Mouse (Mus musculus) liver, adult 2 months (tissue): ENCODE data around the gene Mybpc3. TPM values are rescaled to one million over a fixed set of nuclear protein-coding genes. Genes with fewer than 3 reads are reported as not detected.

Experiments
- DNase-seq: peaks from one replicate; pipeline ENCODE4 v3.0.0-alpha.2; 2011; ENCODE audit warnings: low read depth, low spot score; ENCODE audit errors: extremely low read depth
- H3K27ac ChIP-seq: fragments of 200-500 bp; replicated peaks from 2 replicates; pipeline ENCODE4 v1.5.1; 2012; ENCODE audit warnings: low read depth, mild to moderate bottlenecking, control low read depth, inconsistent platforms, low read length; ENCODE audit not compliant: insufficient read depth
- H3K27me3 ChIP-seq: fragments of 200-500 bp; 2 replicates; pipeline ENCODE4 v1.6.1; 2012; ENCODE audit warnings: mild to moderate bottlenecking, moderate library complexity, low read length, inconsistent platforms; ENCODE audit not compliant: control insufficient read depth, insufficient read depth
- H3K36me3 ChIP-seq: fragments of 200-500 bp; 2 replicates; pipeline ENCODE4 v1.6.1; 2012; ENCODE audit warnings: low read length, inconsistent platforms; ENCODE audit not compliant: control insufficient read depth, insufficient read depth
- H3K4me1 ChIP-seq: fragments of 200-500 bp; 2 replicates; pipeline ENCODE4 v1.6.1; 2011; ENCODE audit warnings: low read length; ENCODE audit not compliant: control insufficient read depth, insufficient read depth
- H3K4me3 ChIP-seq: fragments of 200-500 bp; 2 replicates; pipeline ENCODE4 v1.5.1; 2011; ENCODE audit warnings: low read depth, mild to moderate bottlenecking, control low read depth, low read length, moderate library complexity; ENCODE audit not compliant: insufficient read depth
- H3K79me2 ChIP-seq: fragments of 200-500 bp; 2 replicates; pipeline ENCODE4 v1.6.1; 2012; ENCODE audit warnings: inconsistent platforms, mild to moderate bottlenecking, low read length, moderate library complexity; ENCODE audit not compliant: control insufficient read depth, insufficient read depth
- H3K9ac ChIP-seq: fragments of 200-500 bp; 2 replicates; pipeline ENCODE4 v1.6.1; 2012; ENCODE audit warnings: low read depth, mild to moderate bottlenecking, control low read depth, inconsistent platforms, low read length
- CTCF ChIP-seq: fragments of 200-500 bp; IDR thresholded peaks from 2 replicates; pipeline ENCODE4 v1.5.1; 2011; ENCODE audit warnings: low read depth, low read length, control low read depth
- POLR2A ChIP-seq: fragments of 200-500 bp; IDR thresholded peaks from 2 replicates; pipeline ENCODE4 v1.6.1; 2011; ENCODE audit warnings: low read length, control low read depth; ENCODE audit not compliant: insufficient read depth; ENCODE audit errors: extremely low read depth
- WGBS: fragments of 180-500 bp; shearing (Covaris S2); methylation state at CpG from one replicate; pipeline ENCODE4 v1.1.7; 2018; 5-methylcytosine and 5-hydroxymethylcytosine counted together
- polyA plus RNA-seq: library from polyadenylated mRNA; depleted of rRNA; stranded (reverse); fragments of >200 nt; gene quantifications from 2 replicates; pipeline ENCODE4 v1.2.3, GENCODE M21; 2012
- total RNA-seq: library from RNA; depleted of rRNA; stranded (reverse); fragments of >200 nt; gene quantifications from 2 replicates; pipeline ENCODE4 v1.2.3, GENCODE M21; 2014

The Mybpc3 gene
- total and polyA plus RNA-seq, 2 experiments = 0.04 TPM; not detected in 1

DNA sequence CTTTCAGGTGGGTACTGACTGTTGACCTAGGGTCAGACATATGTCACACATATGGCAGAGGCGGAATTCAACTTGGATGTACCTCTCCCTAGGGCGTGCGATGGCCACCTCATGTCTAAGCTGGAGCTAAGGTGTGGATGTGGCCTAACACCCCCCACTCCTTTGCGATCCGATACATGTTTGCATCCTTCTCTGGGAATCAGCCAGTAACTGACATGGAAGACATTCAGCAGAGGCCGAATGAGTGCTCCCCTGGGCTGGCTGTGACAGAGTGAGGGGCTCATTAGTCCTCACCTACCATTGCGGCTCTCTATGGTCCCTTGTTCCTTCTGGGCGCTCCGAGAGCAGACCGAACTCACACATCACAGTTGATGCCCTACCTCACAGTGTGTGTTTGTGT lies 46.9 kb upstream of the Mybpc3 start:
- DNase-seq = no peak
- no peak for TF ChIP-seq POLR2A
- no peak for TF ChIP-seq CTCF
- WGBS = 83% methylated on average over 10 of the region's 10 CpGs
- no peaks in the 10 kb centered on the region for H3K79me2 ChIP-seq
- peaks cover 8% of the 10 kb centered on the region; the same call in 1 of the 2 replicates for H3K4me1 ChIP-seq
- H3K27me3 ChIP-seq = no peaks in the 10 kb centered on the region
- H3K36me3 ChIP-seq = no peaks in the 10 kb centered on the region
- H3K4me3 ChIP-seq = no peak overlapping the region
- no peak overlapping the region for H3K9ac ChIP-seq
- no peak overlapping the region for H3K27ac ChIP-seq

DNA sequence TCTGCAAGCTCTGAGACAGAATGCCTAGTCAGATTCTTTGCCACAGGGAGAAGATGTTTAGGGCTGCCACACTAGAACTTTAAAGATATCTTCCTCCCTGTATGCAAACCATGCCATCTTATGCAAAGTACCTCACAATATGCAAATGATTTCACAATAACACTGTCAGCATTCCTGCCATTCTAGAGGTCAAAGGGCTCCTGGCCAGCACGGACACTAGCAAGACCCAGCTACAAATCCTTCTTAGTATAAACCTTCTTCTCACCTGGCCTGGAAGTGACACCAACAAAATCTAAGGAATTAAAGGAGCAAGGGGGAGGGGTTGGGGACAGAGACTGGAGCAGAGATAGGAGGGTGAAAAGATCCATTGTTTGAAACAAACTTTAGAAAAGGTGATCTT lies 45.9 kb upstream of the Mybpc3 start:
- H3K27ac ChIP-seq = no peak overlapping the region
- H3K9ac ChIP-seq = no peak overlapping the region
- H3K27me3 ChIP-seq = no peaks in the 10 kb centered on the region
- no peak overlapping the region for H3K4me3 ChIP-seq
- H3K36me3 ChIP-seq = no peaks in the 10 kb centered on the region
- TF ChIP-seq CTCF (no peak), POLR2A (no peak)
- no peaks in the 10 kb centered on the region for H3K79me2 ChIP-seq
- peaks cover 8% of the 10 kb centered on the region; the same call in 1 of the 2 replicates for H3K4me1 ChIP-seq
- DNase-seq = peak; percentile 68
- WGBS = 9% methylated on average over 1 of the region's 1 CpGs

DNA sequence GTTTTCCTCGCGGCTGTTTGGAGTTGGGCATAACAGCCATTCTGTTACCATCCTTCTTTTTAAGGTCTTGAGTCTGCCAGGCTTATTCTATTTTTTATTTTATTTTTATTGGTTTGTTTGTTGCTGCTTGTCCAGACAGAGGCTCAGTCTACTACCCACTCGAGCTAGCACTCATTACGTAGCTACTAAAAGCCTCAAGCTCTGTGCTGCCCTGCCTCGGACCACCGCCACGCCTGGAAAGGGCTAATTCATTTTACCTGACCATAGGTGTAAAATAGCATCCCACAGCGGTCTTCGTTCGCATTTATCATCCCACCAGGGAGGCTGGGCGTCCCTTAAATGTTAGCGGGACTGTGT lies 40.0 kb upstream of the Mybpc3 start:
- Histone ChIP-seq H3K4me1 (no peaks in the 10 kb centered on the region; the same call in 1 of the 2 replicates), H3K9ac (no peak overlapping the region), H3K79me2 (no peaks in the 10 kb centered on the region), H3K27me3 (peaks cover 2% of the 10 kb centered on the region; the same call in 1 of the 2 replicates), H3K27ac (no peak overlapping the region), H3K36me3 (no peaks in the 10 kb centered on the region), H3K4me3 (no peak overlapping the region)
- DNase-seq = no peak
- TF ChIP-seq CTCF (no peak), POLR2A (no peak)
- 50% methylated on average over 12 of the region's 12 CpGs for WGBS

DNA sequence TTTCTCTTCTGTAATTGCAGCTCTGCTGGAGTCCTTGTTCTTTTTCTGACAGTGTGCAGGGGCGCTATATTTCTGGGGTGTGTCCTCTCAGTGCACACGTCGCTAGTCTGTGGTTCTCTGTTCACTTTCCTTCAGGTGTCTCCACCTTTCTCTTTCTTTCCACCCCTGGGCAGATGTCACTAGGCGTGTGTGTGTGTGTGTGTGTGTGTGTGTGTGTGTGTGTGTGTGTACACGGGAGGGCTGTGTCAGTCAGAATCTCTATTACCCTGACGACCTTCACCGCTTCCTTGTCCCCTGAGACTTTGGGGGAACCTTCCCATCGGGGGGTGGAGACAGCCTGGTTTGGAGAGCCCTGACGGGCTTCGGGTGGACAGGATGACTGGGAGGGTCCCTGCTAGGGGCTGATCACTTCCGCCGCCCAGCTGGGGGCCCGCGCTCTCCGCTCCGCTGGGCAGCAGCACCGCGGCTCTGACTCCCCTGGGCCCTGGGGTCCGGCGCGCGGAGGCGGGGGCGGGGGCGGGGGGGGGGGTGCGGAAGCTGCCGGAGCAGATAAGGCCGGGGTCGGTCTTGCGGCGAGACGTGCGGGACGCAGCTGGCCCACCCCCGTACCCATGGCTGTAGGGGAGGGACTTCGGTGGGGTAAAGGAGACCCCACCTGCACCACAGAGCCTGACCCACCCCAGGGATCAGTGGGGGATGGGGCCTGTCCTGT lies 39.5 kb upstream of the Mybpc3 start:
- Histone ChIP-seq H3K9ac (peak overlapping the region; percentile 31; the same call in 1 of the 2 replicates), H3K4me3 (peak overlapping the region; percentile 33; the same call in 1 of the 2 replicates), H3K79me2 (no peaks in the 10 kb centered on the region), H3K27me3 (peaks cover 2% of the 10 kb centered on the region; the same call in 1 of the 2 replicates), H3K27ac (no peak overlapping the region), H3K4me1 (no peaks in the 10 kb centered on the region; the same call in 1 of the 2 replicates), H3K36me3 (no peaks in the 10 kb centered on the region)
- DNase-seq = no peak
- no peak for TF ChIP-seq POLR2A
- no peak for TF ChIP-seq CTCF
- WGBS = 9% methylated on average over 36 of the region's 36 CpGs

DNA sequence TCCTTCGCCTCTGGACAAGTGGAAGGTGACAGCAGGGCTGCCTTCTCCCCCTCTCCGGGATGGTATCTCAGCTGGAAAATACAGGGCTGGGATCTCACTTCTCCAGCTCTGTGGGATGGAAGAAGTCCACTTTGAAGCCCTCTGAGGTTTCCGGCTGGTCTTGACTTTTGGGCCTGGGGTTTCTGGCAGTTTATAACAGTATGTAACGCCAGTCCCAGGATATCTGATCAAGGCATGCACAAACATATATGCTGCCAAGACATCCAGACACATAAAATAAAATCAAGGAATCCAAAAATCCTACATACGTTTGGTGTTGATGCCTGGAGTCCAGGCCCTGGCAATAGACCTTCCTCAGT lies 38.9 kb upstream of the Mybpc3 start:
- peak overlapping the region; percentile 33; the same call in 1 of the 2 replicates for H3K4me3 ChIP-seq
- no peaks in the 10 kb centered on the region for H3K36me3 ChIP-seq
- no peaks in the 10 kb centered on the region for H3K79me2 ChIP-seq
- H3K27ac ChIP-seq = no peak overlapping the region
- WGBS = 61% methylated on average over 5 of the region's 5 CpGs
- no peak for TF ChIP-seq CTCF
- TF ChIP-seq POLR2A = no peak
- H3K27me3 ChIP-seq = peaks cover 2% of the 10 kb centered on the region; the same call in 1 of the 2 replicates
- H3K9ac ChIP-seq = peak overlapping the region; percentile 31; the same call in 1 of the 2 replicates
- DNase-seq = no peak
- H3K4me1 ChIP-seq = no peaks in the 10 kb centered on the region; the same call in 1 of the 2 replicates
